Mouse (Mus musculus) spleen, postnatal 10 days (tissue): Measurements from ENCODE around the gene Gucy2f.
A peak's percentile ranks its signal among the peaks of the same experiment; 100 is the strongest.
"Not testable (repeated sequence)": the region's sequence is repeated elsewhere in the genome, so short reads cannot be mapped to it uniquely, and the experiment has no call there.

Experiments
- DNase-seq, 2 experiments: peaks; one replicate each; pipeline ENCODE4 v3.0.0; 2021 to 2022; ENCODE audit warnings: low spot score in 2 of 2

Gene Gucy2f

GRCm38 (mm10) chrX:142196831-142197230 is at the start of gene Gucy2f:
Gucy2f (minus strand) TSS chrX:142196931.
- no peak for DNase-seq

GRCm38 (mm10) chrX:142245682-142246327 is 49.1 kb upstream of the Gucy2f start:
- DNase-seq, result no peak

- DNase-seq, result no peak
Observed at GRCm38 (mm10) chrX:142237101-142237500, 40.4 kb upstream of the Gucy2f start.

- not testable (repeated sequence) for DNase-seq
Observed at GRCm38 (mm10) chrX:142236146-142236545, 39.4 kb upstream of the Gucy2f start.

GRCm38 (mm10) chrX:142228769-142229158 is 32.0 kb upstream of the Gucy2f start:
- no peak for DNase-seq

GRCm38 (mm10) chrX:142228055-142228768 is 31.5 kb upstream of the Gucy2f start:
- peak; percentile 46 to 68 for DNase-seq

GRCm38 (mm10) chrX:142227398-142228054 is 30.8 kb upstream of the Gucy2f start:
- peak; percentile 5 to 56 for DNase-seq

GRCm38 (mm10) chrX:142226542-142226941 is 29.8 kb upstream of the Gucy2f start, which contains the start of gene Nxt2:
Nxt2 (plus strand) TSS chrX:142226770.
- no peak for DNase-seq

GRCm38 (mm10) chrX:142200295-142200694 is 3.6 kb upstream of the Gucy2f start:
- DNase-seq, result no peak

GRCm38 (mm10) chrX:142195551-142195950 is 1.2 kb downstream of the Gucy2f start:
- no peak for DNase-seq

GRCm38 (mm10) chrX:142194420-142194819 is 2.3 kb downstream of the Gucy2f start:
- DNase-seq, result no peak

- no peak for DNase-seq
Observed at GRCm38 (mm10) chrX:142190355-142190754, 6.4 kb downstream of the Gucy2f start.

GRCm38 (mm10) chrX:142189023-142189703 is 7.6 kb downstream of the Gucy2f start:
- DNase-seq, result peak; percentile 3 to 10

GRCm38 (mm10) chrX:142182026-142182425 is 14.7 kb downstream of the Gucy2f start:
- no peak for DNase-seq

- DNase-seq, result no peak
Observed at GRCm38 (mm10) chrX:142176981-142177380, 19.8 kb downstream of the Gucy2f start.

GRCm38 (mm10) chrX:142115779-142116178 is 81.0 kb downstream of the Gucy2f start:
- DNase-seq, result no peak

- no peak for DNase-seq
Observed at GRCm38 (mm10) chrX:142111236-142111635, 85.5 kb downstream of the Gucy2f start.

GRCm38 (mm10) chrX:142096904-142097303 is 99.8 kb downstream of the Gucy2f start:
- DNase-seq, result no peak

GRCm38 (mm10) chrX:142095579-142095978 is 101.2 kb downstream of the Gucy2f start:
- DNase-seq, result no peak

- no peak for DNase-seq
Observed at GRCm38 (mm10) chrX:142062585-142062984, 134.1 kb downstream of the Gucy2f start.
